9 mouse cellular contexts compared by ENCODE assay signal in the genomic region with DNA sequence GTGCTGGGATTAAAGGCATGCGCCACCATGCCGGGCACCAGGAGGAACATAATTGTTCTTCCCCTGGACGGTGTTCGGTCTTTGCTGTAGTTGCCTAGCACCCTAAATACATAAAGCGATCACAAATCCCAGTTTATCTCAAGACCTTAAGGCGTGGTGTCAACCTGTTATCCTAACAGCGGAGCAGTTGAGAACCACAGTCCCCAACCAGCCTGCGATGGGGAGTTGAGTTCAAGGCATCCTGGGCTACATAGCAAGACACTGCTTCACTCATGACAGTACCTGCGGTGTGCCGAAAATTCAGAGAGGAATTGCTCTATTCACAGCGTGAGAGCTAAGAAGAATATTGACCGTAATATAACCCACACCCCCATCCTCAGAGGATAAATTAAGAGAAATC. TPM values are rescaled to one million over a fixed set of nuclear protein-coding genes. Genes with fewer than 3 reads are reported as not detected.
A peak's percentile ranks its signal among the peaks of the same experiment; 100 is the strongest.
DNase-seq lines count a peak whose midpoint lies in the region; ATAC-seq and TF ChIP-seq lines count a peak whose summit lies in the region.
"Had no signal": no experiment of that assay in that cellular context is flagged by ENCODE, and none has a peak within 500 bp of the region (broad histone marks: within the 10 kb centered on the region; RNA-seq: fewer than 3 reads in every experiment).

No protein-coding gene starts in this region.

- DNase-seq in heart, postnatal 14 days = no peak
- DNase-seq in MEL (ENCODE audit: low read depth, low spot score) = peak; percentile 33
- DNase-seq in midbrain, embryonic 11.5 days (ENCODE audit: low spot score, missing footprints) = peak; percentile 90
- DNase-seq in right cerebral cortex, adult 2 months (ENCODE audit: low spot score in 2 of 2) = no peak
- no peak for DNase-seq in gastrocnemius, postnatal 4 days (ENCODE audit: low spot score in 2 of 2)
- DNase-seq in gastrocnemius, postnatal 25 days = no peak

- peak overlapping the region; percentile 33 for H3K27ac ChIP-seq in heart, embryonic 13.5 days (replicated peaks)
- H3K27ac ChIP-seq in MEL (ENCODE audit: control insufficient read depth, low read depth, low read length) = no peak overlapping the region
- H3K27ac ChIP-seq in hindbrain, embryonic 12.5 days = peak overlapping the region; percentile 44; the same call in 1 of the 2 replicates
- no peak overlapping the region for H3K27ac ChIP-seq in midbrain, embryonic 11.5 days (ENCODE audit: low read depth, low read length)

- peak overlapping the region; percentile 96 for H3K9ac ChIP-seq in heart, embryonic 13.5 days
- peak overlapping the region; percentile 98 for H3K9ac ChIP-seq in MEL (ENCODE audit: control insufficient read depth, low read depth, low read length, poor library complexity, severe bottlenecking)
- H3K9ac ChIP-seq in hindbrain, embryonic 12.5 days = peak overlapping the region; percentile 45; the same call in 1 of the 2 replicates
- H3K9ac ChIP-seq in midbrain, embryonic 11.5 days (ENCODE audit: low read length) = peak overlapping the region; percentile 99

- peaks cover 14% of the 10 kb centered on the region for H3K79me2 ChIP-seq in MEL (ENCODE audit: control insufficient read depth, insufficient read depth, low read length, poor library complexity)

- ATAC-seq in heart, embryonic 13.5 days (ENCODE audit: extremely low read depth, insufficient number of reproducible peaks, low FRiP score, low TSS enrichment) = no peak
- ATAC-seq in hindbrain, embryonic 12.5 days (ENCODE audit: low FRiP score) = no peak
- ATAC-seq in midbrain, embryonic 11.5 days (ENCODE audit: low FRiP score) = no peak

- H3K4me2 ChIP-seq in heart, embryonic 13.5 days = peak overlapping the region; percentile 91
- peak overlapping the region; percentile 76 for H3K4me2 ChIP-seq in hindbrain, embryonic 12.5 days (replicated peaks)
- H3K4me2 ChIP-seq in midbrain, embryonic 11.5 days = peak overlapping the region; percentile 89

- no peak for TF ChIP-seq EP300 in MEL (IDR thresholded peaks at IDR 0.05; ENCODE audit: low read depth in 1 of 2, low read length in 2 of 2)

- no peak for TF ChIP-seq POLR2A in MEL (IDR thresholded peaks at IDR 0.05; ENCODE audit: control insufficient read depth in 1 of 2, insufficient read depth in 1 of 2, low read depth in 1 of 2, low read length in 2 of 2, poor library complexity in 1 of 2)

- TF ChIP-seq CTCF in MEL (IDR thresholded peaks at IDR 0.05 in 2 of 3, conservative IDR thresholded peaks at IDR 0.05 in 1 of 3; ENCODE audit: control insufficient read depth in 1 of 3, insufficient read depth in 1 of 3, low read depth in 2 of 3, low read length in 3 of 3, poor library complexity in 1 of 3, severe bottlenecking in 1 of 3) = no peak

- intact Hi-C loops in heart, postnatal 14 days (cut with DNase I) = no loop called here

- H3K36me3 ChIP-seq in heart, embryonic 13.5 days = peaks cover 69% of the 10 kb centered on the region
- peaks cover 0 to 11% of the 10 kb centered on the region in 2 experiments; a peak in 2 of 4 replicates for H3K36me3 ChIP-seq in MEL (ENCODE audit: control insufficient read depth in 1 of 2, insufficient read depth in 2 of 2, low read length in 2 of 2)
- H3K36me3 ChIP-seq in hindbrain, embryonic 12.5 days = peaks cover 49% of the 10 kb centered on the region
- peaks cover 24% of the 10 kb centered on the region for H3K36me3 ChIP-seq in midbrain, embryonic 11.5 days (ENCODE audit: control insufficient read depth, insufficient read depth, low read length)

- peaks cover 30% of the 10 kb centered on the region for H3K4me1 ChIP-seq in heart, embryonic 13.5 days
- peaks cover 2 to 9% of the 10 kb centered on the region in 2 experiments; a peak in 3 of 4 replicates for H3K4me1 ChIP-seq in MEL (ENCODE audit: control insufficient read depth in 1 of 2, insufficient read depth in 2 of 2, low read length in 2 of 2)
- peaks cover 17% of the 10 kb centered on the region for H3K4me1 ChIP-seq in hindbrain, embryonic 12.5 days
- H3K4me1 ChIP-seq in midbrain, embryonic 11.5 days (ENCODE audit: control insufficient read depth, insufficient read depth, low read length) = peaks cover 11% of the 10 kb centered on the region

- TF ChIP-seq RAD21 in MEL (IDR thresholded peaks at IDR 0.05; ENCODE audit: low read depth, low read length) = no peak

- no peaks in the 10 kb centered on the region for H3K9me3 ChIP-seq in heart, embryonic 13.5 days
- no peaks in the 10 kb centered on the region for H3K9me3 ChIP-seq in MEL (replicated peaks; ENCODE audit: insufficient read depth, low read length)
- no peaks in the 10 kb centered on the region for H3K9me3 ChIP-seq in hindbrain, embryonic 12.5 days (replicated peaks)
- H3K9me3 ChIP-seq in midbrain, embryonic 11.5 days (ENCODE audit: control insufficient read depth, low read length) = no peaks in the 10 kb centered on the region

- H3K4me3 ChIP-seq in heart, embryonic 13.5 days = peak overlapping the region; percentile 72
- peak overlapping the region; percentile 30 to 85 for H3K4me3 ChIP-seq in MEL (ENCODE audit: control insufficient read depth in 1 of 2, insufficient read depth in 1 of 2, low read depth in 2 of 2, low read length in 2 of 2)
- peak overlapping the region; percentile 60; the same call in 1 of the 2 replicates for H3K4me3 ChIP-seq in hindbrain, embryonic 12.5 days
- peak overlapping the region; percentile 82 for H3K4me3 ChIP-seq in midbrain, embryonic 11.5 days (ENCODE audit: low read depth, low read length)

- H3K27me3 ChIP-seq in heart, embryonic 13.5 days (replicated peaks) = no peaks in the 10 kb centered on the region
- no peaks in the 10 kb centered on the region for H3K27me3 ChIP-seq in MEL (ENCODE audit: control insufficient read depth in 1 of 2, insufficient read depth in 2 of 2, low read length in 2 of 2)
- H3K27me3 ChIP-seq in hindbrain, embryonic 12.5 days = no peaks in the 10 kb centered on the region
- no peaks in the 10 kb centered on the region for H3K27me3 ChIP-seq in midbrain, embryonic 11.5 days (ENCODE audit: control insufficient read depth, insufficient read depth, low read length)

- WGBS in heart, embryonic 13.5 days = 49% methylated on average over 12 of the region's 12 CpGs
- 61% methylated on average over 12 of the region's 12 CpGs for whole genome bisulfite sequencing in hindbrain, embryonic 12.5 days
- WGBS in midbrain, embryonic 11.5 days = 63% methylated on average over 12 of the region's 12 CpGs

TF ChIP-seq in MEL, 35 proteins besides CTCF, POLR2A, EP300 and RAD21 (continues in another document):
- no peak for TF ChIP-seq USF1 (IDR thresholded peaks at IDR 0.05; ENCODE audit: low read depth, low read length)

RNA-seq across cellular contexts. Expression of a gene that starts 0.6 kb away (rescaled TPM):
- 193 and 228 TPM in 2 replicates for polyA plus RNA-seq in heart, embryonic 13.5 days (2015; fragmentation: Nextera tagmentation; extraction: Ambion mirVana)
- 10 to 100 TPM; 58.1 to 66.7 TPM for total RNA-seq in heart, postnatal 14 days (2021)
- total RNA-seq in MEL (2012; rRNA removed) = 92.4 and 98.1 TPM in 2 replicates
- polyA plus RNA-seq in MEL (2012; ENCODE audit: insufficient read depth in 1 of 2, insufficient read length in 2 of 2, low read depth in 1 of 2, low replicate concordance in 2 of 2, missing spikeins in 1 of 2) = 100 to 1,000 TPM in 1 of 2 experiments, not detected in 1; 107 TPM
- polyA plus RNA-seq in hindbrain, embryonic 12.5 days (2016; fragmentation: Nextera tagmentation; extraction: Ambion mirVana) = 242 and 244 TPM in 2 replicates
- polyA plus RNA-seq in midbrain, embryonic 11.5 days (2014; fragmentation: Nextera tagmentation; extraction: Ambion mirVana) = 222 and 239 TPM in 2 replicates
- 100 to 1,000 TPM in 1 of 2 experiments, 10 to 100 TPM in 1; 94.1 to 100 TPM for total RNA-seq in gastrocnemius, postnatal 4 days (2021)
- total RNA-seq in gastrocnemius, postnatal 25 days (2021) = 10 to 100 TPM; 45.5 to 47.9 TPM

RNA-seq across cellular contexts. Expression of a gene that starts 15.9 kb away (rescaled TPM):
- polyA plus RNA-seq in heart, embryonic 13.5 days (2015; fragmentation: Nextera tagmentation; extraction: Ambion mirVana) = 396 and 409 TPM in 2 replicates
- total RNA-seq in heart, postnatal 14 days (2021) = 1,000 to 10,000 TPM; 1,195 to 1,221 TPM
- 161 and 187 TPM in 2 replicates for total RNA-seq in MEL (2012; rRNA removed)
- 100 to 1,000 TPM; 133 to 256 TPM for polyA plus RNA-seq in MEL (2012; ENCODE audit: insufficient read depth in 1 of 2, insufficient read length in 2 of 2, low read depth in 1 of 2, low replicate concordance in 2 of 2, missing spikeins in 1 of 2)
- 207 and 208 TPM in 2 replicates for polyA plus RNA-seq in hindbrain, embryonic 12.5 days (2016; fragmentation: Nextera tagmentation; extraction: Ambion mirVana)
- 236 and 248 TPM in 2 replicates for polyA plus RNA-seq in midbrain, embryonic 11.5 days (2014; fragmentation: Nextera tagmentation; extraction: Ambion mirVana)
- 100 to 1,000 TPM; 403 to 430 TPM for total RNA-seq in gastrocnemius, postnatal 4 days (2021)
- total RNA-seq in gastrocnemius, postnatal 25 days (2021) = 100 to 1,000 TPM; 589 to 611 TPM

RNA-seq across cellular contexts. Expression of a gene that starts 18.5 kb away (rescaled TPM):
- polyA plus RNA-seq in heart, embryonic 13.5 days (2015; fragmentation: Nextera tagmentation; extraction: Ambion mirVana) = 24.9 and 25.7 TPM in 2 replicates
- total RNA-seq in heart, postnatal 14 days (2021) = 10 to 100 TPM; 13.2 to 13.7 TPM
- 6.8 and 7.9 TPM in 2 replicates for total RNA-seq in MEL (2012; rRNA removed)
- 10 to 100 TPM in 1 of 2 experiments, not detected in 1; 28.6 TPM for polyA plus RNA-seq in MEL (2012; ENCODE audit: insufficient read depth in 1 of 2, insufficient read length in 2 of 2, low read depth in 1 of 2, low replicate concordance in 2 of 2, missing spikeins in 1 of 2)
- 33.5 and 34.1 TPM in 2 replicates for polyA plus RNA-seq in hindbrain, embryonic 12.5 days (2016; fragmentation: Nextera tagmentation; extraction: Ambion mirVana)
- polyA plus RNA-seq in midbrain, embryonic 11.5 days (2014; fragmentation: Nextera tagmentation; extraction: Ambion mirVana) = 37.2 and 37.5 TPM in 2 replicates
- 10 to 100 TPM; 17.2 to 19.5 TPM for total RNA-seq in gastrocnemius, postnatal 4 days (2021)
- total RNA-seq in gastrocnemius, postnatal 25 days (2021) = 1 to 10 TPM; 5.1 to 5.4 TPM

RNA-seq across cellular contexts. Expression of a gene that starts 23.1 kb away (rescaled TPM):
- 1.8 and 2.6 TPM in 2 replicates for polyA plus RNA-seq in heart, embryonic 13.5 days (2015; fragmentation: Nextera tagmentation; extraction: Ambion mirVana)
- total RNA-seq in heart, postnatal 14 days (2021) = under 1 TPM; 0.22 to 0.26 TPM
- 0.12 and 0.20 TPM in 2 replicates for total RNA-seq in MEL (2012; rRNA removed)
- under 1 TPM in 1 of 2 experiments, not detected in 1; 0.29 TPM for polyA plus RNA-seq in MEL (2012; ENCODE audit: insufficient read depth in 1 of 2, insufficient read length in 2 of 2, low read depth in 1 of 2, low replicate concordance in 2 of 2, missing spikeins in 1 of 2)
- 0.22 TPM in 1 of 2 replicates, not detected in the other for polyA plus RNA-seq in hindbrain, embryonic 12.5 days (2016; fragmentation: Nextera tagmentation; extraction: Ambion mirVana)
- polyA plus RNA-seq in midbrain, embryonic 11.5 days (2014; fragmentation: Nextera tagmentation; extraction: Ambion mirVana) = not detected in 2 replicates
- total RNA-seq in gastrocnemius, postnatal 4 days (2021) = not detected
- not detected for total RNA-seq in gastrocnemius, postnatal 25 days (2021)
- polyA plus RNA-seq: CD4-positive, CD25-positive, alpha-beta regulatory T cell, adult 4 months had no signal

RNA-seq across cellular contexts. Expression of a gene that starts 47.2 kb away (rescaled TPM):
- 11.8 and 12.6 TPM in 2 replicates for polyA plus RNA-seq in heart, embryonic 13.5 days (2015; fragmentation: Nextera tagmentation; extraction: Ambion mirVana)
- 100 to 1,000 TPM; 208 to 209 TPM for total RNA-seq in heart, postnatal 14 days (2021)
- total RNA-seq in MEL (2012; rRNA removed) = 6.8 and 7.7 TPM in 2 replicates
- 10 to 100 TPM in 1 of 2 experiments, not detected in 1; 14.1 TPM for polyA plus RNA-seq in MEL (2012; ENCODE audit: insufficient read depth in 1 of 2, insufficient read length in 2 of 2, low read depth in 1 of 2, low replicate concordance in 2 of 2, missing spikeins in 1 of 2)
- polyA plus RNA-seq in hindbrain, embryonic 12.5 days (2016; fragmentation: Nextera tagmentation; extraction: Ambion mirVana) = 31.7 and 32.8 TPM in 2 replicates
- 23.1 and 23.4 TPM in 2 replicates for polyA plus RNA-seq in midbrain, embryonic 11.5 days (2014; fragmentation: Nextera tagmentation; extraction: Ambion mirVana)
- 100 to 1,000 TPM; 115 to 133 TPM for total RNA-seq in gastrocnemius, postnatal 4 days (2021)
- 100 to 1,000 TPM; 443 to 454 TPM for total RNA-seq in gastrocnemius, postnatal 25 days (2021)

Comparison
In these comparisons a context has a peak if more than half of its experiments do, and no peak if none do; other contexts are left out.
1. H3K27ac ChIP-seq: peak in heart, embryonic 13.5 days (single experiment) and hindbrain, embryonic 12.5 days (single experiment); none in MEL (single experiment) and midbrain, embryonic 11.5 days (single experiment).
2. H3K9ac ChIP-seq: peak in every context shown above with its lines; median percentile 99 in midbrain, embryonic 11.5 days; 98 in MEL; 96 in heart, embryonic 13.5 days; 45 in hindbrain, embryonic 12.5 days.
3. DNase-seq: peak in MEL (single experiment) and midbrain, embryonic 11.5 days (single experiment); none in heart, postnatal 14 days (0 of 2), right cerebral cortex, adult 2 months (0 of 2), gastrocnemius, postnatal 4 days (0 of 2) and gastrocnemius, postnatal 25 days (single experiment).
4. Peak in every context shown above with its lines, with median percentiles within 50 percentile points of each other: H3K4me2 ChIP-seq and H3K4me3 ChIP-seq.